Mouse (Mus musculus) olfactory bulb, adult 2 months (tissue): ENCODE measurements at regions not wholly inside any gene's neighbourhood (a gene's known extent, or its start where the extent isn't known, plus 50 kb on each side); places are given as distances from the start of the nearest gene placed in this dataset.

Experiments used
- CTCF ChIP-seq: fragments of 200-500 bp; IDR thresholded peaks from 2 replicates; pipeline ENCODE4 v1.5.1; 2012; ENCODE audit warnings: low read depth, mild to moderate bottlenecking, low read length, moderate library complexity; ENCODE audit not compliant: insufficient read depth
- POLR2A ChIP-seq: fragments of 200-500 bp; IDR thresholded peaks from 2 replicates; pipeline ENCODE4 v1.6.1; 2012; ENCODE audit warnings: mild to moderate bottlenecking, low read depth, low read length, moderate library complexity; ENCODE audit not compliant: insufficient read depth

DNA sequence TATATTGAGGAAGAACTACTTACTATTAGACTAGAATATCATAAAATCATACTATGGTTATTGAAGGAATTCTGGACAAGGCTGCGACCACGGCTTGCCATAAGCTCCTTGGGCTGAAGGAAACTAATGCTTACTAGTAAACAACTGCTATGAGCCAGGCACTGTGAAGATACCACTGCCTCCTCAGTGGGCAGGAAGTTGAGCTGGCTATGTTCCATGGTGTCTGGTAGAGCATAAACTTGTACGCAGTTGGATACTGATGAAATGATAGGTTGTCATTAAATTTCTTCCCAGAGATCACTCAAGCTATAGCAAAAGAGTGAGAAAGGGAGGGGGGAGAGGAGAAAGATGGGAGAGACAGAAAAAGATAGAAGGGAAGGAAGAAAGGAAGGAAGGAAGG lies 261.4 kb upstream of the Fn1 start:
- no peak for TF ChIP-seq POLR2A
- no peak for TF ChIP-seq CTCF
